ENCODE assay signal across 8 mouse cellular contexts in the genomic region with DNA sequence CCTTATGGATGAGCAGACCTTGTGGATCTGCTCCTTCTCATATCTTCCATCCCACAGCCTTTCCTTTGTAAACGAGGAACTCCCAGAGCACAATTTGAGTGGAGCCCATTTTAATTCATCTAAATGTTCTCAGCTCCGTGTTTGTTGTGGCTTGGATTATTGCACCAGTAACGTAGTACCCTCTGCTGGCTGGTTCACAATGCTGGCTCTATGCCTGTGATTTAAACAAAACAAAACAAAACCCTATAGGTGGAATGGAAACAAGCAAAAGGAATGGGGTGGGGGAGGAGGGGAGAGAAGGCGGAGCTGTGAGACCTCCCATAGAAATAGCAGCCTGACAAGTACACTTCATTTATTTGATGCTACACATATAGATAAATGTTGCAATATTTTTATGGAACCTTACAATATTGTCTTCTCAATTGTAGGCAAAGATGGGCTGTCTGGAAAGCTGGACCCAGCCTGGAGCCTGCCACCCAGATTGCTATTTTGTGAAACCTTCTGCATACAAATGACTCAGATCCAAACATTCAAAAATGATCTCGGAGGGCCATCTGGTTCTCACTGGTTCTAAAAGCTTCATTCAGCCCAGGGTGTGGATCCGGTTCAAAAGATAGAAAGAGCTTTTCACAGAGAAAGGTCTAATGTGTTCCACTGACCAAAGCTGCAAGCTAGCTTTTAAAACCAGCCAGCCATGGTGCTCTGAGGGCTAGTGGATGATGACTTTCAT.
DNase-seq lines count a peak whose midpoint lies in the region; ATAC-seq and TF ChIP-seq lines count a peak whose summit lies in the region.
"Had no signal": no experiment of that assay in that cellular context is flagged by ENCODE, and none has a peak within 500 bp of the region (broad histone marks: within the 10 kb centered on the region; RNA-seq: fewer than 3 reads in every experiment).

No protein-coding gene starts in this region.

- no peak for ATAC-seq in kidney, embryonic 16.5 days (ENCODE audit: low FRiP score, low TSS enrichment)
- ATAC-seq in forebrain, embryonic 14.5 days, result peak; percentile 37; the same call in 1 of the 2 replicates
- no peak for ATAC-seq in midbrain, postnatal 0 days (ENCODE audit: low FRiP score)

- H3K27me3 ChIP-seq in kidney, adult 2 months (replicated peaks; ENCODE audit: control insufficient read depth, insufficient read depth, low read length), result no peaks in the 10 kb centered on the region; the same call in 1 of the 2 replicates
- H3K27me3 ChIP-seq in kidney, embryonic 16.5 days (ENCODE audit: insufficient read depth, low read length), result no peaks in the 10 kb centered on the region
- no peaks in the 10 kb centered on the region for H3K27me3 ChIP-seq in forebrain, embryonic 14.5 days (replicated peaks; ENCODE audit: control insufficient read depth, insufficient read depth, low read length)
- H3K27me3 ChIP-seq in midbrain, postnatal 0 days (ENCODE audit: insufficient read depth, low read length), result no peaks in the 10 kb centered on the region
- H3K27me3 ChIP-seq: heart, embryonic 15.5 days had no signal

- H3K27ac ChIP-seq in kidney, adult 2 months (ENCODE audit: insufficient read depth, low read depth, low read length), result no peak overlapping the region
- no peak overlapping the region for H3K27ac ChIP-seq in kidney, embryonic 16.5 days (ENCODE audit: low read length)
- peak overlapping the region; percentile 23; the same call in 1 of the 2 replicates for H3K27ac ChIP-seq in forebrain, embryonic 14.5 days (ENCODE audit: low read depth, low read length)
- peak overlapping the region; percentile 38; the same call in 1 of the 2 replicates for H3K27ac ChIP-seq in midbrain, postnatal 0 days (ENCODE audit: low read depth, low read length)
- H3K27ac ChIP-seq: heart, embryonic 15.5 days had no signal

- no peaks in the 10 kb centered on the region for H3K9me3 ChIP-seq in kidney, embryonic 16.5 days (ENCODE audit: low read length)
- H3K9me3 ChIP-seq in forebrain, embryonic 14.5 days (replicated peaks; ENCODE audit: control insufficient read depth, low read length), result no peaks in the 10 kb centered on the region
- H3K9me3 ChIP-seq in midbrain, postnatal 0 days (ENCODE audit: low read length), result no peaks in the 10 kb centered on the region
- H3K9me3 ChIP-seq: heart, embryonic 15.5 days had no signal

- peak; percentile 17 for DNase-seq in kidney, adult 2 months
- peak; percentile 58 for DNase-seq in forebrain, embryonic 14.5 days (ENCODE audit: low spot score)
- DNase-seq in kidney, postnatal 14 days, result peak; percentile 7
- peak; percentile 51 for DNase-seq in midbrain, postnatal 0 days (ENCODE audit: low spot score)
- DNase-seq in embryo, embryonic 10 days (ENCODE audit: low spot score), result no peak
- DNase-seq in T-cell, adult 2 months (ENCODE audit: low spot score), result no peak

- H3K4me1 ChIP-seq in kidney, adult 2 months (ENCODE audit: control insufficient read depth, insufficient read depth, low read length), result no peaks in the 10 kb centered on the region
- no peaks in the 10 kb centered on the region for H3K4me1 ChIP-seq in kidney, embryonic 16.5 days (ENCODE audit: insufficient read depth, low read length)
- H3K4me1 ChIP-seq in forebrain, embryonic 14.5 days (ENCODE audit: control insufficient read depth, insufficient read depth, low read length), result peaks cover 14% of the 10 kb centered on the region
- H3K4me1 ChIP-seq in midbrain, postnatal 0 days (ENCODE audit: insufficient read depth, low read length), result no peaks in the 10 kb centered on the region
- H3K4me1 ChIP-seq: heart, embryonic 15.5 days had no signal

- H3K4me3 ChIP-seq in kidney, adult 2 months (ENCODE audit: insufficient read depth, low read depth, low read length), result no peak overlapping the region
- H3K4me3 ChIP-seq in kidney, embryonic 16.5 days (ENCODE audit: low read length), result no peak overlapping the region
- no peak overlapping the region for H3K4me3 ChIP-seq in forebrain, embryonic 14.5 days (ENCODE audit: low read depth, low read length)
- no peak overlapping the region for H3K4me3 ChIP-seq in midbrain, postnatal 0 days (ENCODE audit: low read depth, low read length)
- H3K4me3 ChIP-seq: heart, embryonic 15.5 days had no signal

- 58% methylated on average over 6 of the region's 6 CpGs for WGBS in kidney, adult 2 months
- WGBS in kidney, embryonic 16.5 days, result 57% methylated on average over 6 of the region's 6 CpGs
- WGBS in forebrain, embryonic 14.5 days, result 31% methylated on average over 6 of the region's 6 CpGs
- 41% methylated on average over 6 of the region's 6 CpGs for WGBS in midbrain, postnatal 0 days

- no peaks in the 10 kb centered on the region for H3K36me3 ChIP-seq in kidney, adult 2 months (ENCODE audit: control insufficient read depth, insufficient read depth, low read length)
- no peaks in the 10 kb centered on the region for H3K36me3 ChIP-seq in kidney, embryonic 16.5 days (ENCODE audit: insufficient read depth, low read length)
- peaks cover 17% of the 10 kb centered on the region for H3K36me3 ChIP-seq in forebrain, embryonic 14.5 days (ENCODE audit: control insufficient read depth, insufficient read depth, low read length)
- H3K36me3 ChIP-seq in midbrain, postnatal 0 days (ENCODE audit: insufficient read depth, low read length), result peaks cover 6% of the 10 kb centered on the region
- H3K36me3 ChIP-seq: heart, embryonic 15.5 days had no signal

- no peak for TF ChIP-seq CTCF in kidney, adult 2 months (conservative IDR thresholded peaks at IDR 0.05; ENCODE audit: insufficient read depth, insufficient read length, low read depth, low read length)
- TF ChIP-seq CTCF in midbrain, postnatal 0 days (IDR thresholded peaks at IDR 0.05), result peak; percentile 28; the same call in 1 of the 2 replicates

- no peak overlapping the region for H3K4me2 ChIP-seq in kidney, embryonic 16.5 days (replicated peaks; ENCODE audit: low read depth, low read length)
- no peak overlapping the region for H3K4me2 ChIP-seq in forebrain, embryonic 14.5 days (ENCODE audit: low read length)
- no peak overlapping the region for H3K4me2 ChIP-seq in midbrain, postnatal 0 days (ENCODE audit: low read depth, low read length, poor library complexity, severe bottlenecking)
- H3K4me2 ChIP-seq: heart, embryonic 15.5 days had no signal

- TF ChIP-seq POLR2A in kidney, adult 2 months (IDR thresholded peaks at IDR 0.05; ENCODE audit: low read depth, low read length), result no peak

- no peak overlapping the region for H3K9ac ChIP-seq in kidney, embryonic 16.5 days (replicated peaks; ENCODE audit: low read length)
- no peak overlapping the region for H3K9ac ChIP-seq in forebrain, embryonic 14.5 days (ENCODE audit: low read length)
- H3K9ac ChIP-seq in midbrain, postnatal 0 days (replicated peaks; ENCODE audit: low read length, poor library complexity, severe bottlenecking), result no peak overlapping the region
- H3K9ac ChIP-seq: heart, embryonic 15.5 days had no signal

Comparison
In these comparisons a context has a peak if more than half of its experiments do, and no peak if none do; other contexts are left out.
1. DNase-seq: peak in kidney, adult 2 months (single experiment), forebrain, embryonic 14.5 days (single experiment), kidney, postnatal 14 days (single experiment) and midbrain, postnatal 0 days (single experiment); none in embryo, embryonic 10 days (single experiment) and T-cell, adult 2 months (single experiment).
2. H3K27ac ChIP-seq: peak in forebrain, embryonic 14.5 days (single experiment) and midbrain, postnatal 0 days (single experiment); none in kidney, adult 2 months (single experiment) and kidney, embryonic 16.5 days (single experiment).